Comparison of ENCODE assay signal across 24 mouse cellular contexts in genomic region chr13:54251541-54252225, GRCm38 (mm10). TPM values are rescaled to one million over a fixed set of nuclear protein-coding genes. Genes with fewer than 3 reads are reported as not detected.
"Had no signal": no experiment of that assay in that cellular context is flagged by ENCODE, and none has a peak within 500 bp of the region (broad histone marks: within the 10 kb centered on the region; RNA-seq: fewer than 3 reads in every experiment).

No protein-coding gene starts in this region.

- H3K9me3 ChIP-seq: limb, embryonic 12.5 days; limb, embryonic 15.5 days; lung, embryonic 15.5 days; midbrain, embryonic 13.5 days; neural tube, embryonic 12.5 days; neural tube, embryonic 15.5 days had no signal

- H3K4me2 ChIP-seq: limb, embryonic 12.5 days; limb, embryonic 15.5 days; liver, embryonic 11.5 days; lung, embryonic 15.5 days; midbrain, embryonic 13.5 days; neural tube, embryonic 12.5 days; neural tube, embryonic 15.5 days had no signal

- ATAC-seq: liver, postnatal 0 days; midbrain, embryonic 13.5 days had no signal

- H3K36me3 ChIP-seq: limb, embryonic 12.5 days; limb, embryonic 15.5 days; lung, embryonic 15.5 days; midbrain, embryonic 13.5 days; neural tube, embryonic 12.5 days; neural tube, embryonic 15.5 days had no signal

- H3K9ac ChIP-seq: limb, embryonic 12.5 days; limb, embryonic 15.5 days; liver, embryonic 14.5 days; liver, postnatal 0 days; lung, embryonic 15.5 days; midbrain, embryonic 13.5 days; neural tube, embryonic 12.5 days; neural tube, embryonic 15.5 days had no signal

- H3K27me3 ChIP-seq: lung, embryonic 15.5 days; neural tube, embryonic 15.5 days had no signal

- H3K4me3 ChIP-seq: layer of hippocampus, adult 2 months; limb, embryonic 12.5 days; limb, embryonic 15.5 days; lung, embryonic 15.5 days; midbrain, embryonic 13.5 days; neural tube, embryonic 12.5 days; neural tube, embryonic 15.5 days had no signal

- H3K27ac ChIP-seq: kidney, postnatal 0 days; layer of hippocampus, adult 2 months; limb, embryonic 12.5 days; limb, embryonic 15.5 days; liver, embryonic 14.5 days; lung, embryonic 15.5 days; midbrain, embryonic 13.5 days; neural tube, embryonic 12.5 days; neural tube, embryonic 15.5 days; stomach, postnatal 0 days had no signal

- DNase-seq: kidney, adult 2 months; kidney, postnatal 25 days; layer of hippocampus, adult 9-11 months; liver, postnatal 0 days; lung, postnatal 10 days; lung, postnatal 4 days; right cerebral cortex, adult 18-20 months; right cerebral cortex, postnatal 14 days; right cerebral cortex, postnatal 4 days; thymus, adult 2 months; thymus, postnatal 14 days; thymus, postnatal 4 days had no signal

RNA-seq across cellular contexts. Expression of gene Hrh2, which starts 59.8 kb away (rescaled TPM):
- polyA plus RNA-seq: kidney, embryonic 14.5 days; limb, embryonic 12.5 days; limb, embryonic 15.5 days had no signal
